Mouse (Mus musculus): ENCODE measurements around the gene Exosc8. TPM values are rescaled to one million over a fixed set of nuclear protein-coding genes. Genes with fewer than 3 reads are reported as not detected.

Exosc8 gene
- polyA plus RNA-seq, 1 experiment from 2014 or later = 80.5 TPM

DNA sequence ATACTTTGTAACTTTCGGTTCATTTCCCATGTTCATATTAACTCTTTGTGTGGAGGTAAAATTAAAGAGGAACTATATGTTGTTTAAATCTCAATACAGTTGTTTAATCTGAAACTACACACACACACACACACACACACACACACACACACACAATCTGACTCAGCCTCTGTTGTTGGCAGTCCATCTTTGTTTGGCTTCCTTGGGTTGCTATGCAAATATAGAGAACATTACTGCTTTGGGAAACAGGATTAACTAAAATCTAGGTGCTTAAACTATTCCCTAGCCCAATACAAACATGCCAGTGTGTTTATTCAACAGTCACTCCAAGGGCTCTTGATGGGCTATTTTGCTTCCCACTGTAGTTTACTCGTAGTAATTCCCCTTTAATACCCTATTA lies 47.9 kb downstream of the Exosc8 start:
- no peaks in the 10 kb centered on the region for H3K36me3 ChIP-seq (ENCODE audit: insufficient read depth, low read length)
- H3K4me3 ChIP-seq (replicated peaks; ENCODE audit: low read depth, low read length) = no peak overlapping the region
- no peak overlapping the region for H3K9ac ChIP-seq (ENCODE audit: low read depth, low read length)
- no peak overlapping the region for H3K4me2 ChIP-seq (ENCODE audit: low read length)
- WGBS = 61% methylated on average over 2 of the region's 2 CpGs
- ATAC-seq (replicated peaks; ENCODE audit: low FRiP score, low read depth) = no peak
- no peaks in the 10 kb centered on the region for H3K9me3 ChIP-seq (replicated peaks; ENCODE audit: low read length)
- no peaks in the 10 kb centered on the region for H3K4me1 ChIP-seq (replicated peaks; ENCODE audit: insufficient read depth, low read length)
- no peak for TF ChIP-seq CTCF (IDR thresholded peaks at IDR 0.05; ENCODE audit: low read depth)
- DNase-seq (ENCODE audit: low spot score) = no peak
- H3K27me3 ChIP-seq (ENCODE audit: insufficient read depth, low read length) = no peaks in the 10 kb centered on the region
- no peak overlapping the region for H3K27ac ChIP-seq

- WGBS = 93% methylated on average over 3 of the region's 3 CpGs
- Histone ChIP-seq H3K4me3 (replicated peaks; ENCODE audit: low read depth, low read length) (no peak overlapping the region), H3K4me2 (ENCODE audit: low read length) (no peak overlapping the region), H3K9me3 (replicated peaks; ENCODE audit: low read length) (no peaks in the 10 kb centered on the region), H3K27me3 (ENCODE audit: insufficient read depth, low read length) (no peaks in the 10 kb centered on the region), H3K9ac (ENCODE audit: low read depth, low read length) (no peak overlapping the region), H3K27ac (no peak overlapping the region), H3K4me1 (replicated peaks; ENCODE audit: insufficient read depth, low read length) (no peaks in the 10 kb centered on the region; the same call in 1 of the 2 replicates), H3K36me3 (ENCODE audit: insufficient read depth, low read length) (no peaks in the 10 kb centered on the region)
- no peak for TF ChIP-seq CTCF (IDR thresholded peaks at IDR 0.05; ENCODE audit: low read depth)
- no peak for DNase-seq (ENCODE audit: low spot score)
- ATAC-seq (replicated peaks; ENCODE audit: low FRiP score, low read depth) = no peak
Observed at GRCm38 (mm10) chr3:54685202-54685601, 50.0 kb downstream of the Exosc8 start.

DNA sequence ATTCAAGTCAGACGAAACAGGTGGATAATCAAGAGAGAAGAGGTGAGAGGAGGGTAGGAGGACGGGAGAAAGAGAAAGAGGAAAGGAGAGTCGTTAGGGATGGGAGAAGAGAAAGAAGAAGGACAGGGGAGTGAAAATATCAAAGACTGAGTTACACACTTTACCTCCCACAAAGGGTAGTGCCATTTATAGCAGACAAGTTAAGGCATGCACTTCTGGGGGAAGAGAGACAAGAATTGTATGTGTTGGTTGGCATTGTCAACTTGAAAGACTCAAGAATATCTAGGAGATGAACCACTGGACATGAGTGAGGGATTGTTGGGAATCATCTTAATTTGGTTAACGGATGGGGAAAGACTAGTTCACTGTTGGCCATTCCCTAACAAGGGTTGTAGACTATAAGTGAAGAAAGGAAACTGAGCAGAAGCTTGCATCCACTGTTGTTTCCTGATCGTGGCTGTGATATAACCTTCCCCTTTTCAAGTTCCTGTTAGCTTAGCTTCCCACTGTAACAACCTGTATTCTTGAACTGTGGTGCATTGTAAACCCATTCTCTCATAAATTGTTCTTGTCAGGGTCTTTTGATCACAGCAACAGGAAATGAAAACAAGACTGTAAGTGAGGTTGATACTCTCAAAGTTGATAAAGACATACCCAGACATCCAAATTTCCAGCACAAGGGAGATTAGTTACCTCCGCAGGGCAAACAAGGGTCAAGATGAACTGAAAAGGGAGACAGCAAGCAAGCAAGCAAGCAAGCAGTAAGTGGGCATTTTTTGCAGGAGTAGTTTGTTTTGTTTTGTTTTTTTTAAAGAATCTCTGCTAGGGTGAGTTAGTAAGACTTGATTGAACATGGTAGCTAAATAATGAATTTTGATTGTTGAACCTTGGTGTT lies 53.6 kb downstream of the Exosc8 start:
- no peaks in the 10 kb centered on the region for H3K36me3 ChIP-seq (ENCODE audit: insufficient read depth, low read length)
- no peaks in the 10 kb centered on the region for H3K9me3 ChIP-seq (replicated peaks; ENCODE audit: low read length)
- H3K4me3 ChIP-seq (replicated peaks; ENCODE audit: low read depth, low read length) = no peak overlapping the region
- no peaks in the 10 kb centered on the region for H3K27me3 ChIP-seq (ENCODE audit: insufficient read depth, low read length)
- peak; percentile 62 for DNase-seq (ENCODE audit: low spot score)
- no peak overlapping the region for H3K4me2 ChIP-seq (ENCODE audit: low read length)
- no peak overlapping the region for H3K27ac ChIP-seq
- no peaks in the 10 kb centered on the region; the same call in 1 of the 2 replicates for H3K4me1 ChIP-seq (replicated peaks; ENCODE audit: insufficient read depth, low read length)
- H3K9ac ChIP-seq (ENCODE audit: low read depth, low read length) = no peak overlapping the region
- ATAC-seq (replicated peaks; ENCODE audit: low FRiP score, low read depth) = no peak
- TF ChIP-seq CTCF (IDR thresholded peaks at IDR 0.05; ENCODE audit: low read depth) = no peak
- WGBS = 32% methylated on average over 6 of the region's 6 CpGs

Other genes with a start within 250 kb of the Exosc8 start
- gene Supt20, start 42.6 kb downstream of the Exosc8 start, polyA plus RNA-seq (2015; fragmentation: Nextera tagmentation; extraction: Ambion mirVana) = 69.0 and 73.9 TPM in 2 replicates
- 0.43 and 0.45 TPM in 2 replicates for gene Gm21958, start 21.0 kb downstream of the Exosc8 start, polyA plus RNA-seq (2015; fragmentation: Nextera tagmentation; extraction: Ambion mirVana)
- 80.1 and 86.4 TPM in 2 replicates for gene Alg5, start 146 bp upstream of the Exosc8 start, polyA plus RNA-seq (2015; fragmentation: Nextera tagmentation; extraction: Ambion mirVana)
- gene Smad9, start 20.2 kb upstream of the Exosc8 start, polyA plus RNA-seq (2015; fragmentation: Nextera tagmentation; extraction: Ambion mirVana) = 0.68 and 0.87 TPM in 2 replicates
- gene Rfxap, start 72.4 kb upstream of the Exosc8 start, polyA plus RNA-seq (2015; fragmentation: Nextera tagmentation; extraction: Ambion mirVana) = 32.5 and 37.9 TPM in 2 replicates
- gene Sertm1, start 180.5 kb upstream of the Exosc8 start, polyA plus RNA-seq (2015; fragmentation: Nextera tagmentation; extraction: Ambion mirVana) = not detected in 2 replicates